Mouse (Mus musculus) embryo, embryonic 11.5 days (tissue): ENCODE data around the gene Tekt5.

Experiments used
- DNase-seq: peaks from one replicate; pipeline ENCODE4 v3.0.0-alpha.2; 2012; ENCODE audit warnings: low read depth, low spot score

Tekt5 gene

DNA sequence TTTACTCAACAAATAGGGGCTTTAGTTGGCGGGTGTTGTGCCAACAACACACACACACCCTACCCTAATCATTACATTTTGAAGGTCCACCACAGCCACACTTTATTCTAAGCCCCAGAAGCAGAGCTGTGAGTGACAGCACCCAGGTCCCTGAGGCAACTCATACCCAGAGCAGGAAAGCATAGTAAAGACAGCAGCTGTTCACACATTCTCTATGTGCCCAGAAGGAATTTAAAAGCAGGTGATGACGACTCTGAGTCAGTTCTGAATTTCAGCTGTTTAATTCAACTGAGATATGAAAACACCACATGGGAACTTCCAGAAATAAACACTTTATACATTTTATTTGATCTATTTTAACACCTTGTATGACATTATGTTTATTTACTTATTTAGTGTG, 15.8 kb downstream of the Tekt5 start:
- DNase-seq = no peak

DNA sequence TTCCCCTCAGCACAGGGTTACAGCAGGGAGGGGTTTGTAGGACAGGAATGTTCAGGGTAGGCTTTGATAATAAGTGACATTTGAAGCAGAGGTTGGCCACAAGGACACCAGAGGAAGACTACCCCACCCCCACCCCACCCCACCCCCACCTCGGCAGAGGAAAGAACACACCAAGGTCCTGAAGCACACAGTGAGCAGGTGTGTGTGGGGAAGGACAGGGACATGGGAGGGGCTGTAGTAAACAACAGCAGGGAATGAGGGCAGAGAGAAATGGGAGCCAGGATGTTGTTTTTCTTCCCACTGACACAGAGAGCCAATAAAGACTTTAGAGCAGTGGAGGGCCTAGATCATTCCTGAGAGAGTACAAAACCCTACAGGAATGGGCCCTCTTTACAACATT, 18.0 kb downstream of the Tekt5 start:
- DNase-seq = no peak

- no peak for DNase-seq
Observed at GRCm38 (mm10) chr16:10374254-10375011, 20.9 kb downstream of the Tekt5 start.

- DNase-seq = no peak
Observed at GRCm38 (mm10) chr16:10372372-10372771, 22.9 kb downstream of the Tekt5 start.

DNA sequence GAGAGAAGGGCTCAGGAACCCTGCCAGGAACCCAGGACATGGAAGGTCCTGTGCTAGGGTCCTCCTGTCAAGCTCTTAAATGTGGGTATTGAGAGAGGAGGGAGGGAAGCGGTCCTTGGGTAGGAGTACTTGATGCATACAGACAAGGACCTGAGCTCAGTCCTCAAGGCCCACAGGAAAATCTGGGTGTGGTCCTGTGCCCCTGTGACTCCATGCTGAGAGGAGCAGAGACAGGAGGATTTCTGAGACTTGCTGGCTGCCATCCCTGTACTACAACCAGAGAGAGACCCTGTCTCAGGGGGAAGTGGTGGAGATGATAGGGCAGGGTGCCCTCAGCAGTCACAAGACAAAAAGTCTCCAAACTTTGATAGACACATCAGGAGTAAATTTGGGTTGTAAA, 25.3 kb downstream of the Tekt5 start:
- DNase-seq = no peak

DNA sequence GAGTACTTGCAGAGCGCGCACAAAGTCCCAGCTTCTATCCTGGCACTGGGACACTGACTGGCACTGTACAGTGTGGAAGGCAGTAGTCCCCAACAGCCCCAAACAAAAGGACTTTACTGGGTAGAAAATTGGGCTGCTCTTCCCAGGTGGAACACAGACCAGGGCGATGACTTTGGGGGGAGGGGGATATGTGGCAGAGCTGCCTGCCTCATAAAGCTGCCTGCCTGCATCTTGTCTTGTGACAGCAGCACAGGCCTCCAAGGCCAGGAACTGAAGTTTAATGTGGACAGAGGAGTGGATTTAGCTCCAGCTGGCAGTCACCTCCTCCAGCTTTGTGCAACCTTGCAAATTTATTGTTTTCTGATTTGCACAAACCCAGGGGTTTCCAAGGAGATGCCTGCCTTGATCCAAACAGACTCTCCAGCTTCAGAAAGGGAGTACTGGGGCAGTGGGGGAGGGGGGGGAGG, 25.8 kb downstream of the Tekt5 start:
- DNase-seq = no peak

GRCm38 (mm10) chr16:10366240-10367217, 28.8 kb downstream of the Tekt5 start:
- DNase-seq = no peak

- DNase-seq = no peak
Observed at GRCm38 (mm10) chr16:10365796-10366195, 29.5 kb downstream of the Tekt5 start.

DNA sequence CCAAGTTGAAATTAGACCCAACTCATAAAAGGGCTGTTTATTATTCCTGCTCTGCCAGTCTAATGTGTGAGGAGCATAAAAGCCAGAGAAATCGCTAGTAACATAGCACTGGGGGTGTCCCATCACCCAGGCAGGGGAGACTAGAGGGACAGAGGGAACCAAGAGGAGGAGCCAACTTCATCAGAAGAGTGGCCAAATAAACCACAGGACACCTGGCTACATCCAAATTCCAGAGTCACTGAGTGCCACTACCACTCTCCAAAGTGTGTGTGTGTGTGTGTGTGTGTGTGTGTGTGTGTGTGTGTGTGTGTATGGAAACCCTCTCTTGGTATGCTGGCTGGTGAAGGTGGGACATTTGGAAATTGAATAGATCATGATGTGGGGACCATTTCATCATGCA, 32.2 kb downstream of the Tekt5 start:
- DNase-seq = no peak

DNA sequence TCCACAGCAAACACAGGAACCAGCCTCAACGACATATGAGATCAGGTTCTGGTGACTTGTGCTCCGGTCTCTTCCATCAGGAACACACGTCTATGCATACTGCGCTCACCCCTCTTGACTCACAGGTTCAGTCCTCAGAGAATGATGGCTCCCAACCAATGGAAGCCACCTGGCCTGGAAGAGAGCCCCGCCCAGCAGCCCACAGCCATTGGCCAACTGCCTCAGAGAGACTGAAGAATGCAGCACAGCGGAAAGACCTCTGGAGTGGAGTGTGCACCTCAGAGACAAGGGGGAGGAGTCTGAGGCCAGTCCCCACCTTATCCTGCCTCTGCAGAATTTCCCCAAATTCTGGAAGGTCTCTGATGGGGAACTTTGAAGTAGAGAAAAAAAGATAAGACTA, 36.0 kb downstream of the Tekt5 start:
- no peak for DNase-seq

DNA sequence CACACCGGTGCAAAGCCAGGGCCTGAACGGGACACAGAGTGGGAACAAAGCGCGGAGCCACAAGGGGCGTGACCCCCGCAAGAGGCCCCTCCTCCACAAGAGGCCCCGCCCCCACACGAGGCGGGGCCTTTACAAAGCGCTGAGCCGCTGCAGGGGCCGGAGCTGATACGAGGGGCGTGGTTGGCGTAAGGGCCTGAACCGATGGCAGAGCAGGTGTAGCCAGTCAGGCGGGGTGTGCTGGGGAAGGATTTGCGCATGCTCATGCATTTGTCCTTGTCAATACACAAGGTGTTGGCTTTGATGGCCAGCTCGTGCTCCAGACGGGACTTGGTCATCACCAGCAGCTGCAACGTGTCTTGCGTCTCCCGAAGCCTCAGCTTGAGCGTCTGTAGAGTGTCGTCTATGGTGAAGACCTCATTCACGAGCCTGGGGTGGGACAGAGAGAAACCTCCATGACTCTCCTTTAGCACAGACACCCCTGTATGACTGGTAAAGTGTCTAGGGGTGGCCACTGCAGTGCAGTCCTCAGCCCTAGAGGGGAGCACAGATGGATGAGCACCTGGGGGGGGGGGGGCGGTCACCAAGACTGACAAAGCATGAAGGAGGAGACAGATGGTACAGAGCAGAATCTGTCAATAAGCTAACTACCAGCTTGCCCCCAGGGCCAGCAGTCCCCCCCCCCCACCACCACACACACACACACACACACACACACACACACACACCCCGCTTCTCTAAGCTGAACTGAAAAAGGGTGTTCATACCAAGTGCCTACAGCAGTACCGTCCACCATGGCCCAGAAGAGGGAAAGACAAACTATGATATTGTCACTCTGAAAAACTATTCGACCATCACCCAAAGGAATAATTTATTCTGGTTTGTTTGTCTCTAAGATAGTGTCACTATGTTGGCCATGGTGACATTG, 37.0 kb downstream of the Tekt5 start:
- DNase-seq = peak; percentile 62

DNA sequence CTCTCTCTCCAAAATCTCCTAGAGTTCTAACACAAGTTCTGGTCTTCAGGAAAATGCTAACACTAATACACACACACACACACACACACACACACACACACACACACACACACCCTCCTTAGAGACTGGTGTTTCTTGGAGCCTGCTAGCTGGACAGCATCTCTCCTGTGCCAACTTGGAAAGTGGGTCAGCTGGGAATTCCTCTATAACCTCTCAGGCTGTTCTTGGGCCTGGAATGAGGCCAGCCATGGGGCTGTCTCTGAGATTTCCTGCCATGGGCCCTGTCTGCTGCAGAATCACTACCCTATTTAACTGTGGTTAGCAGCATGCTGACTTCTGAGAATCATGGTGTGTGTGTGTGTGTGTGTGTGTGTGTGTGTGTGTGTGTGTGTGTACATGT, 40.3 kb downstream of the Tekt5 start:
- no peak for DNase-seq

- no peak for DNase-seq
Observed at GRCm38 (mm10) chr16:10351050-10351636, 44.1 kb downstream of the Tekt5 start.

DNA sequence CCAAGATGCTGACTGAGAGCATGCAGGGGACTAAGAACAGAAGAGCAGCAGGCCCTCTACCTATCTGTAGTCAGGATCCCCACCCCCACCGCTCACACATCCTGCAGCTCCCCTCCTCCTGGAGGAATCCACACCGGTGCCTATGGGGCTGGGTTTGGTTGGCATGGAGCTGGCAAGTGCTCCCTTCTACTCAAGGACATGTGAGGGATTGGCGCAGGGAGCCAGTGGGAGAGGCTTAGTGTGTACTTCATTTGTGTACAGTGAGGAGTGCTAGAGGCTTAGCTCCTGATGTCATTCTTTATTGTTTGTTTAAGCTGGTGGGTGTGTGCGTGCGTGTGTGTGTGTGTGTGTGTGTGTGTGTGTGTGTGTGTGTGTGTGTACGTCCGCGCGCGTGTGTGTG, 45.4 kb downstream of the Tekt5 start:
- DNase-seq = no peak

GRCm38 (mm10) chr16:10349436-10349835, 45.9 kb downstream of the Tekt5 start:
- no peak for DNase-seq

DNA sequence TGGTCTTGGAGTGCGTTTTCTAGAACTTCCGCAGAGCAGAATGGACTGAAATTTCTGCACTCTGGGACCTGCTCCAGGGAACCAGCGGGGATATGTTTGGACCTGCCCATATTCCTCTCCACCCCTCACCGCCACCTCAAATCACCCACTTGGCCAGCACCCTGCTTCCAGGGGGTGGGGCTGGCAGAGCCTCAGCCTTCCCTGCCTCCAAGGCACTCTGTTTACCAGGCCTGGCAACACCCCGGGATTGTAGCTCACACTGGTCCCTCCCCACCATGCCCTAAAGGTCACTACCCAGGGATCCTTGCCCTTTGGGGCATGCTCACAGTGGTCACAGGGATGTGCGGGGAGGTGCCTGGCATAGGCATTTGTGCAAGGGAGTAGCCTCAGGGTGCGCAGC, 47.7 kb downstream of the Tekt5 start:
- DNase-seq = no peak

DNA sequence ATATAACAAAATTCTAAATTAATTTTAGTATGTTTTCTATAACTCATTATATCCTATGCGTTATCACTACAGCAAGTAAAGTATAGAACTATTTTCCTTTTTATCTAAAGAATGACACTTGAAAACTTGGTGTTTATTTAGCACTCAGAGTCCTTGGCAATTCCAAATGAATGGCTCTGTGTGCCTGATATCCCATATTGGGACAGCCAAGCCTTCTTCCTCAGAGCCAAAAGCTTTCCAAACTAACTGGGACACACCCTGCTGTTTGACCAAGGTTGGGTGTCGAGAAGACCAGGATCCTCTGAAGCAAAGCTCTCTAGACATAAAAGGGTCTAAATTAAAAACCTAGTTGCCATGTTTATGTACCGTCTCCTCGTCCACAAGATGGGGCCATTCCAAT, 54.2 kb downstream of the Tekt5 start:
- no peak for DNase-seq

DNA sequence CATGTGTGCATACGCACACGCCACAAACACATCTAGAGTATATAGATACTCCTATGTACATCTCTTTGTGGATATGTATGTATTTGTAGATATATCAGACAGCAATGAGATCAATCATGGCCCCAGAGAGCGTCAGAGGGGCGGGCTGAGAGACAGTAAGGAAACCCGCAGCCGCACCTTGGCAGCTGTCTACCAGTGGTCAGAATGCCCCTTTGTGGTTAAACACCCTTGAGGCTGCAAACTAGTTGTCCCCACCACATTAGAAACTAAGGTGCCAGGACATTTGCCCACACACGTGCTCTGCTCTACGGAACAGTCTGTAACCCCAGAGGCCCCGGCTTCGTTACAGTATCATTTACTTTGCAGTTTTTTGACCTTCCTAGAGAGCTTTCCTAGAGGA, 55.4 kb downstream of the Tekt5 start:
- no peak for DNase-seq

- DNase-seq = no peak
Observed at GRCm38 (mm10) chr16:10338601-10339000, 56.7 kb downstream of the Tekt5 start.

DNA sequence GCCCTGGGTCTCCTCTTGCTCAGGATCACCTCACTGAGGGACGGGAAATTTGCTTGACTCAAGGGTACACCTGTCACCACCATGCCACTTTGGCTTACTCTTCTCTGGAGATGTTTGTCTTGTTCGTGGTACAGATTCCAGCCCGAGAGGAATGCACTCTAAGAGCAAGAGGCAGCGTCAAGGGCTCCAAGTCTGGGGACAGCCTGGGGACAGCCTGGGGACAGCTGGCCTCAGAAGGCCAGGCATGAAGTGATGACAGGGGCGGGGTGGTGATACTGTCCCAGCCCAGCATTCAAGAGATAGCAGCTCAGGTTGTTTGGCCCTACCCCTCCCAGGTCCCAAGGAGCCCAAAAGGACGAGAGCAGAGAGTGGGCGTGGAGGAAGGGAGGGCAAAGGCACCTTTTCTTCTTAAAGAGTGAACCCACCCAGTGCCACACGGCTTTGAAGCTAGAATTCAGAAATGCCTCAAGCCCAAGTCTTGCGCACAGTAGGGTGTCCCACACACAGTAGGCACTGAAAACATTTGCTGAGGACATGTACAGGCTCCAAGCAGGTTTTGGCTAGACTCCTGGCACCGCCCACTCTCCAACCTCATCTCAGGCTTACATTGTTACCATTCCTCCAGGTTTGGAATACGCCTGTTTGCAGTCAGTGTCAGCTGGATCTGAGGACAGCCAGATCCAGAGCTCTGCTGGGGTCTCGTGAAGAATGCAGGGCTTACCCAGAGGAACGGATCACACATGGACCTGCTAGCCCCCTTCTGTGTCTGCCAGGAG, 57.7 kb downstream of the Tekt5 start:
- DNase-seq = no peak
